Mouse (Mus musculus) hindbrain, embryonic 14.5 days (tissue): ENCODE data around the gene Espnl. TPM values are rescaled to one million over a fixed set of nuclear protein-coding genes. Genes with fewer than 3 reads are reported as not detected.

ENCODE experiments used
- polyA plus RNA-seq: library from polyadenylated mRNA; unstranded; fragments of >200 nt; fragmentation: Nextera tagmentation; extraction: Ambion mirVana; gene quantifications from 2 replicates; pipeline ENCODE4 v1.2.1, GENCODE M21; 2014

Gene Espnl
- polyA plus RNA-seq, 1 experiment from 2014 or later = 0.17 TPM

Other genes starting within 250 kb of the Espnl start
- gene Rbm44, start 177.0 kb upstream of the Espnl start, polyA plus RNA-seq = 0.43 and 0.78 TPM in 2 replicates
- gene Ramp1, start 142.3 kb upstream of the Espnl start, polyA plus RNA-seq = 12.5 and 14.2 TPM in 2 replicates
- gene Ube2f, start 71.8 kb upstream of the Espnl start, polyA plus RNA-seq = 63.8 and 67.6 TPM in 2 replicates
- gene Scly, start 23.7 kb upstream of the Espnl start, polyA plus RNA-seq = 9.7 and 10.5 TPM in 2 replicates
- gene Klhl30, start 28.9 kb downstream of the Espnl start, polyA plus RNA-seq = 0.25 and 0.37 TPM in 2 replicates
- 0.66 TPM in 1 of 2 replicates, not detected in the other for gene Erfe, start 44.4 kb downstream of the Espnl start, polyA plus RNA-seq
- gene Ilkap, start 76.7 kb downstream of the Espnl start, polyA plus RNA-seq = 132 and 143 TPM in 2 replicates
- gene Hes6, start 92.0 kb downstream of the Espnl start, polyA plus RNA-seq = 125 and 129 TPM in 2 replicates
- 3.5 and 5.2 TPM in 2 replicates for gene Per2, start 137.2 kb downstream of the Espnl start, polyA plus RNA-seq
- 6.5 and 7.6 TPM in 2 replicates for gene Traf3ip1, start 172.6 kb downstream of the Espnl start, polyA plus RNA-seq
- 15.7 and 16.7 TPM in 2 replicates for gene Asb1, start 218.5 kb downstream of the Espnl start, polyA plus RNA-seq